Mouse (Mus musculus) intestine, postnatal 0 days (tissue): ENCODE results near the gene Dtx3. TPM values are rescaled to one million over a fixed set of nuclear protein-coding genes. Genes with fewer than 3 reads are reported as not detected.

Source experiments
- ATAC-seq: fragments of 200-750 bp; cut with Nextera tagmentation; 2 replicates; pipeline ENCODE4 v1.8.0; 2017; ENCODE audit warnings: mild to moderate bottlenecking, moderate TSS enrichment, moderate library complexity
- H3K27ac ChIP-seq: fragments of 300-500 bp; sonication (generic); 2 replicates; pipeline ENCODE4 v1.5.1; 2014; ENCODE audit warnings: mild to moderate bottlenecking, low read depth, low read length, moderate library complexity
- H3K27me3 ChIP-seq: fragments of 300-500 bp; sonication (generic); replicated peaks from 2 replicates; pipeline ENCODE4 v1.6.1; 2014; ENCODE audit warnings: low read length, mixed read lengths; ENCODE audit not compliant: control insufficient read depth, insufficient read depth
- H3K36me3 ChIP-seq: fragments of 300-500 bp; sonication (generic); 2 replicates; pipeline ENCODE4 v1.6.1; 2014; ENCODE audit warnings: mild to moderate bottlenecking, moderate library complexity; ENCODE audit not compliant: control insufficient read depth, insufficient read depth
- H3K4me1 ChIP-seq: fragments of 300-500 bp; sonication (generic); replicated peaks from 2 replicates; pipeline ENCODE4 v1.6.1; 2014; ENCODE audit warnings: antibody characterized with exemption, low read length, mixed read lengths; ENCODE audit not compliant: control insufficient read depth, insufficient read depth
- H3K4me2 ChIP-seq: fragments of 300-500 bp; sonication (generic); replicated peaks from 2 replicates; pipeline ENCODE4 v1.6.1; 2014; ENCODE audit warnings: low read depth, mild to moderate bottlenecking, moderate library complexity
- H3K4me3 ChIP-seq: fragments of 300-500 bp; sonication (generic); 2 replicates; pipeline ENCODE4 v1.5.1; 2014; ENCODE audit warnings: low read depth, low read length
- H3K9ac ChIP-seq: fragments of 300-500 bp; sonication (generic); 2 replicates; pipeline ENCODE4 v1.6.1; 2014; ENCODE audit warnings: mild to moderate bottlenecking, low read depth, low read length
- H3K9me3 ChIP-seq: fragments of 300-500 bp; sonication (generic); 2 replicates; pipeline ENCODE4 v1.6.1; 2016; ENCODE audit warnings: mixed run types; ENCODE audit not compliant: control insufficient read depth
- CTCF ChIP-seq: sonication (generic); IDR thresholded peaks from 2 replicates; pipeline ENCODE4 v1.5.1; 2016; ENCODE audit warnings: low read depth, mild to moderate bottlenecking, control low read depth, antibody characterized with exemption, moderate library complexity
- WGBS: fragments of 180-500 bp; shearing (Covaris S2); extraction: QIAGEN DNeasy Blood & Tissue Kit; methylation state at CpG from one replicate; pipeline ENCODE4 v1.1.7; 2014; 5-methylcytosine and 5-hydroxymethylcytosine counted together
- polyA plus RNA-seq: library from polyadenylated mRNA; unstranded; fragments of >200 nt; fragmentation: Nextera tagmentation; extraction: Ambion mirVana; gene quantifications from 2 replicates; pipeline ENCODE4 v1.2.1, GENCODE M21; 2015

The Dtx3 gene
- polyA plus RNA-seq, 1 experiment from 2014 or later = 22.2 TPM

DNA sequence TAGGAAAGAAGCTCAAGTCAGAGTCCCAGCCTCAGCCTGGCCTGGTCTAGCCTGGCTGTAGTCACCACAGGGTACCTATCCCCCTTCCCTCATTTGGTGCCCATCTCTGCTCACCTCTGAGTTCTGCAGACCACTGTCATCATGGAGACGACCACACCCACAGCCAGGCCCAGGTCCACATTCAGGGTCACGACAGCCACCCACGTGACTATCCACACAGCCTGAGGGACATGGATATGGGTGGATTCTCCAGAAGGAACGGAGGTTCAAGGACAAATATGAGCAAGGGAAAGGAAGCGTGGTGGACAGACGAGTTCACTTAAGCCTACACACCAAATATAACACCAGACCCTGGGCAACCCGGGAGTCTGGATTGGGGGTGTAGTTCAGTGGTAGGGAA is 21.4 kb downstream of the Dtx3 start:
- H3K4me2 ChIP-seq = no peak overlapping the region
- H3K4me3 ChIP-seq = no peak overlapping the region
- H3K27ac ChIP-seq = no peak overlapping the region
- peaks cover 9% of the 10 kb centered on the region; the same call in 1 of the 2 replicates for H3K4me1 ChIP-seq
- H3K9me3 ChIP-seq = no peaks in the 10 kb centered on the region
- ATAC-seq = no peak
- 77% methylated on average over 7 of the region's 7 CpGs for WGBS
- H3K9ac ChIP-seq = no peak overlapping the region
- peaks cover 14% of the 10 kb centered on the region; the same call in 1 of the 2 replicates for H3K36me3 ChIP-seq
- TF ChIP-seq CTCF = no peak
- peaks cover 41% of the 10 kb centered on the region for H3K27me3 ChIP-seq

GRCm38 (mm10) chr10:127173148-127174065 is 22.1 kb downstream of the Dtx3 start:
- no peaks in the 10 kb centered on the region for H3K9me3 ChIP-seq

GRCm38 (mm10) chr10:127171631-127172200 is 23.8 kb downstream of the Dtx3 start:
- H3K4me2 ChIP-seq = no peak overlapping the region
- 89% methylated on average over 15 of the region's 15 CpGs for WGBS
- no peak overlapping the region for H3K4me3 ChIP-seq
- no peak overlapping the region for H3K27ac ChIP-seq
- ATAC-seq = no peak
- H3K9ac ChIP-seq = no peak overlapping the region
- H3K9me3 ChIP-seq = no peaks in the 10 kb centered on the region
- H3K4me1 ChIP-seq = 0 out of 2 replicates have a peak, but pooled peaks cover 3% of the 10 kb centered on the region
- H3K27me3 ChIP-seq = peaks cover 20% of the 10 kb centered on the region
- H3K36me3 ChIP-seq = peaks cover 14% of the 10 kb centered on the region; the same call in 1 of the 2 replicates
- no peak for TF ChIP-seq CTCF

More at GRCm38 (mm10) chr10:127173148-127174065, 22.1 kb downstream of the Dtx3 start:
- H3K27ac ChIP-seq = no peak overlapping the region
- no peak for ATAC-seq
- no peak overlapping the region for H3K9ac ChIP-seq
- peaks cover 33% of the 10 kb centered on the region for H3K27me3 ChIP-seq
- H3K4me1 ChIP-seq = peaks cover 9% of the 10 kb centered on the region; the same call in 1 of the 2 replicates
- peaks cover 14% of the 10 kb centered on the region; the same call in 1 of the 2 replicates for H3K36me3 ChIP-seq
- no peak for TF ChIP-seq CTCF
- WGBS = 80% methylated on average over 16 of the region's 16 CpGs
- no peak overlapping the region for H3K4me3 ChIP-seq
- H3K4me2 ChIP-seq = no peak overlapping the region

DNA sequence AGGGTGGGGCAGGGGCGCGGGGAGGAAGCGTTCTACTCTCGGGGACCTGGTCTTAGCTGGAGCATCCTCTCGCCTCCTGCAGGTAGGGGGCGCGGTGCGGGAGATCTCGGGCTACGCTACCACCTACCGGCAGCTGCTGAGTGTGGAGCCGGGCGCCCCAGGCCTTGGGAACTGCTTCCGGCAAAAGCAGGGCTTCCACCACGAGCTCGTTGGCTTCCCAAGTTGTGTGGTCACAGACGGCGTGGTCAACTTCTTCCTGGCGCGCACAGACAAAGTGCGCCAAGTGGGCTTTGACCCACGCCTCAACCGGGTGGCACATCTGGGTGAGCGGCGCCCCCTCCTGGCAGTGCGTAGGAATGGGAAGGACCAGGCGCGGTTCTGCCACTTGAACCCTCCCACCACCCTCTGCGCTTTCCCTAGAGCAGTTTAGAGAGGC is 24.7 kb downstream of the Dtx3 start:
- 0 out of 2 replicates have a peak, but pooled peaks cover 3% of the 10 kb centered on the region for H3K4me1 ChIP-seq
- H3K27ac ChIP-seq = no peak overlapping the region
- WGBS = 6% methylated on average over 29 of the region's 29 CpGs
- peak overlapping the region; percentile 30 for H3K4me3 ChIP-seq
- peak; percentile 92 for TF ChIP-seq CTCF
- H3K36me3 ChIP-seq = peaks cover 14% of the 10 kb centered on the region; the same call in 1 of the 2 replicates
- peak; percentile 58 for ATAC-seq
- H3K9ac ChIP-seq = no peak overlapping the region
- H3K27me3 ChIP-seq = peaks cover 18% of the 10 kb centered on the region
- peak overlapping the region; percentile 66 for H3K4me2 ChIP-seq
- no peaks in the 10 kb centered on the region for H3K9me3 ChIP-seq

DNA sequence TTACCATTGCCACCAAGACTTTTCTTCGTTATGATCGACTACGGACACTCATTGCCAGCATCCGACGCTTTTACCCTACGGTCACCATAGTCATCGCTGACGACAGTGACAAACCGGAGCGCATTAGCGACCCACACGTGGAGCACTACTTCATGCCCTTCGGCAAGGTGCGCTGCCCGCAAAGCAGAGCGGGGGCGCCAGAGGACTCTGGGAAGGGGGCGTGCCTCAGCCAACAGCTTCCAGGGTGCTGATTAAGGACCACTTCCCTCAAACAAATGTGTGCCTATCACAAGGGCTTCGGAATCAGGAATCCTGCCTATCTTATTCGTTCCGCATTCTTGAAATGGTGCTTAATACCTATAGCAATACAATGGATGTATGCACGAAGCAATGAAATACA is 25.5 kb downstream of the Dtx3 start:
- peak overlapping the region; percentile 30; the same call in 1 of the 2 replicates for H3K4me3 ChIP-seq
- WGBS = 27% methylated on average over 22 of the region's 22 CpGs
- ATAC-seq = no peak
- H3K27me3 ChIP-seq = peaks cover 22% of the 10 kb centered on the region
- no peaks in the 10 kb centered on the region for H3K9me3 ChIP-seq
- no peak overlapping the region for H3K9ac ChIP-seq
- TF ChIP-seq CTCF = peak; percentile 44; the same call in 1 of the 2 replicates
- H3K36me3 ChIP-seq = peaks cover 14% of the 10 kb centered on the region; the same call in 1 of the 2 replicates
- peaks cover 3% of the 10 kb centered on the region; the same call in 1 of the 2 replicates for H3K4me1 ChIP-seq
- H3K27ac ChIP-seq = no peak overlapping the region
- H3K4me2 ChIP-seq = peak overlapping the region; percentile 66

DNA sequence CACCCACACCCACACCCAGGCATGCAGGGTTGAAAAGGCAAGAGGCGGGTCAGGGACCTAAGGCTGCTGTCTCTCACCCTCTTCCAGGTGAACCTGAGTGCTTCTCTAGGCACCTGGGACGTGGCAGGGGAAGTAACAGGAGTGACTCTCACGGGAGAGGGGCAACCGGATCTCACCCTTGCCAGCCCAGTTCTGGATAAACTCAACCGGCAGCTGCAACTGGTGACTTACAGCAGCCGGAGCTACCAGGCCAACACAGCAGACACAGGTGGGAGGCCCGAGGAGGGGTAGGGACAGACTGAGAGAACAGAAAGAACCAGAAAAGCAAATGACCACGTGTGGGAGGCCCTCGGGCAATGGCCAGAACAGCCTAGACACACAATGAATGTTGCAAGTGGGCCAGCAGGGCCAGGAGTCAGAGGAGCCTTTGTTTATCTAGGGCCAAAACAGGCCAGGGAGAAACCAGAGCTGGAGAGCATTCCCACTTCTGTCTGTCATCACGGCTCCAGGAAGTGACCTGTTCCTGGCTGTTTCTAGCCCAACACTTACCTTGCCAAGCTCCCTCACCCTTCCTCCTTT is 27.8 kb downstream of the Dtx3 start:
- WGBS = 14% methylated on average over 10 of the region's 10 CpGs
- Histone ChIP-seq H3K27me3 (peaks cover 22% of the 10 kb centered on the region), H3K27ac (peak overlapping the region; percentile 3; the same call in 1 of the 2 replicates)

More for the DNA sequence above, 27.8 kb downstream of the Dtx3 start:
- H3K9me3 ChIP-seq = no peaks in the 10 kb centered on the region
- TF ChIP-seq CTCF = no peak
- no peak overlapping the region for H3K9ac ChIP-seq
- peak overlapping the region; percentile 98 for H3K4me2 ChIP-seq
- peaks cover 14% of the 10 kb centered on the region; the same call in 1 of the 2 replicates for H3K36me3 ChIP-seq
- no peak for ATAC-seq
- peaks cover 3% of the 10 kb centered on the region; the same call in 1 of the 2 replicates for H3K4me1 ChIP-seq
- peak overlapping the region; percentile 57; the same call in 1 of the 2 replicates for H3K4me3 ChIP-seq
